Mouse (Mus musculus): Measurements from ENCODE around the gene Mapt. TPM values are rescaled to one million over a fixed set of nuclear protein-coding genes. Genes with fewer than 3 reads are reported as not detected.

Gene Mapt
- total and polyA plus RNA-seq, 2 experiments from 2014 or later, result 673 to 1,377 TPM

DNA sequence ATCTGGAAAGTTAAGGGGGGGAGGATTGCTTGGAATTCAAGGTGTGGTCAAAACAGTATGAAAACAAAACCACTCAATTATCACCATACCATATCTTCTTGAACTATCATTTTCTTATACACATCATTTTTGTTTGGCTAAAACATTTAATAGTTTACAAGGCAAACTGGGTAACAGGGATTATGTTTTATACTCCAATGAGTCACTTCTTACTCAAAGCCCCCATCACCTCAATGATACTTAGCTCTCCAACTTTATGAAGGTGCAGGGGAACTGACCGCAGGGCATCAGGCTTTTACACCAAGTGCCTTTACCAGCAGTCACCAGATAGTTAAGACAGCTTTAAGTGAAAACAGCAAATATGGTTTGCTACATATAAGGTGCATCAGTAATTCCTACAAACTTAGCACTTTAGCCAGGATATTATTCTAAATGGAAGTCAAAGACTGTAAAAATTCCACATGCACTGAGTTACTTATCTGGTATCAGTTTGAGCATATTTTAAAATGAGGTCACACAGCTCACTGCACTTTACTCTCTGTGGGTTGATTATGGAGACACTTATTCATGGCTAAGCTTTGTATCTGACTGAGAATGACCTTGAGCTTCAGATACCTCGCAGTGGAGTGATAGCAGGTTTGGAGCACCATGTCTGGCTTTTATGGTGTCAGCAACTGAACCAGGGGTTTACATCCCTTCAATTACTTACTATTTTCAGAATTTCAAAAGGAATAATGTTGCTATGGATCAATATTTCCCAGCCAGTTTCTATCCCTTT, 132.8 kb downstream of the Mapt start:
- DNase-seq (ENCODE audit: low spot score) (no peak), ATAC-seq (ENCODE audit: low FRiP score) (no peak)
- 84% methylated on average over 2 of the region's 2 CpGs for WGBS

DNA sequence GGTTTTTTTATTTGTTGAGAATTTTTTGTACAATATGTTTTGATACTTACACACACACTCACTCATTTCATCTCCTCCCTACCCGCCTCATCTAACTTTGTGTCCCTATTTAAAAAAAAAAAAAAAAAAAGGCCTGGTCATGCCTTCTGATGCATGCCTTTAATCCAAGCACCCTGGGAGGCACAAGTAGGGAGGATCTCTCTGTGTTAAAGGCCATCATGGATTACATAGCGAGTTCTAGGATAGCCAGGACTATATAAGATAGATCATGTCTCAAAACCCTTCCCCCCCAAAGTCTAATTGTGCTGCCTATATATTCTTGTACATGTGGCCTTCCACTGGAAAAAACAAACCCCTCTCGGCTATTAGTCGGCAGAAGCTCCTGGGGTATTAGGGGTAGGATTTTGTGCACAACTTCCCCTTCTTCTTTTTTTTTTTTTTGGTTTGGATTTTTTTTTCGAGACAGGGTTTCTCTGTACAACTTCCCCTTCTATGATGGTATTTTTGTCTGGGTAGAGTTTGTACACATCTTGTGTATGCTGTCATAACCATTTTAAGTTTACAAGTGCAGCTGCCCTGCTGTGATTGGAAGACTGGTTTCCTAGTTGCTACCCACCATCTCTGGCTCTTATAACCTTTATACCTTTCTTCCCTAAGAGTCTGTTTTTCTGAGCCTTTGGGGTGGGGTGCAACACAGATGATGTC, 136.4 kb downstream of the Mapt start:
- ATAC-seq (ENCODE audit: low FRiP score), result no peak
- WGBS, result 82% methylated on average over 5 of the region's 5 CpGs
- no peak overlapping the region for H3K9ac ChIP-seq (replicated peaks; ENCODE audit: low read length, poor library complexity, severe bottlenecking)
- TF ChIP-seq CTCF (IDR thresholded peaks at IDR 0.05), result no peak
- 0 out of 2 replicates have a peak, but pooled peaks cover 3% of the 10 kb centered on the region for H3K36me3 ChIP-seq (ENCODE audit: insufficient read depth, low read length)
- no peak overlapping the region for H3K27ac ChIP-seq (ENCODE audit: low read depth, low read length)
- no peaks in the 10 kb centered on the region for H3K27me3 ChIP-seq (ENCODE audit: insufficient read depth, low read length)
- no peaks in the 10 kb centered on the region for H3K9me3 ChIP-seq (ENCODE audit: low read length)
- H3K4me2 ChIP-seq (ENCODE audit: low read depth, low read length, poor library complexity, severe bottlenecking), result no peak overlapping the region
- H3K4me3 ChIP-seq (ENCODE audit: low read depth, low read length), result no peak overlapping the region
- H3K4me1 ChIP-seq (ENCODE audit: insufficient read depth, low read length), result no peaks in the 10 kb centered on the region
- no peak for DNase-seq (ENCODE audit: low spot score)

More for the DNA sequence above, 132.8 kb downstream of the Mapt start:
- Histone ChIP-seq H3K9me3 (ENCODE audit: low read length) (no peaks in the 10 kb centered on the region), H3K9ac (replicated peaks; ENCODE audit: low read length, poor library complexity, severe bottlenecking) (no peak overlapping the region), H3K4me1 (ENCODE audit: insufficient read depth, low read length) (no peaks in the 10 kb centered on the region), H3K36me3 (ENCODE audit: insufficient read depth, low read length) (0 out of 2 replicates have a peak, but pooled peaks cover 3% of the 10 kb centered on the region), H3K4me3 (ENCODE audit: low read depth, low read length) (no peak overlapping the region), H3K27ac (ENCODE audit: low read depth, low read length) (no peak overlapping the region), H3K4me2 (ENCODE audit: low read depth, low read length, poor library complexity, severe bottlenecking) (no peak overlapping the region), H3K27me3 (ENCODE audit: insufficient read depth, low read length) (no peaks in the 10 kb centered on the region)
- TF ChIP-seq CTCF (IDR thresholded peaks at IDR 0.05), result no peak

DNA sequence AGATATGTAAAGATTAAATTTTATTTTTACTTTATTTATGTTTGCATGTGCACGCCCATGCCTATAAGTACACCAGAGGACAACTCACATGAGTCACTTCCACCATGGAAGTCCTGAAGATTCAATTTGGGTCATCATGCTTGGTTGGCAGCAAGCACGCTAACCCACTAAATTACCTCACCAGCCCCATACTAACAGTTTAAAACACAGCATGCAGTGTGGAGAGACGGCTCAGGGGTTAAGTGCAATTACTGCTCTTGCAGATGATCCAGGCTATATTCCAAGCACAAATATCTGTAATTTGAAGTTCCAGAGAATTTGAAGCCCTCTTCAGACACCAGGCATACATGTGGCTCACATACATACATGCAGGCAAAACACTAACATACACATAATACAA, 145.1 kb downstream of the Mapt start:
- H3K4me3 ChIP-seq (ENCODE audit: low read depth, low read length), result no peak overlapping the region
- H3K4me2 ChIP-seq (ENCODE audit: low read depth, low read length, poor library complexity, severe bottlenecking), result no peak overlapping the region
- no peak for TF ChIP-seq CTCF (IDR thresholded peaks at IDR 0.05)
- no peak overlapping the region for H3K9ac ChIP-seq (replicated peaks; ENCODE audit: low read length, poor library complexity, severe bottlenecking)
- ATAC-seq (ENCODE audit: low FRiP score) (no peak), DNase-seq (ENCODE audit: low spot score) (no peak)
- H3K36me3 ChIP-seq (ENCODE audit: insufficient read depth, low read length), result no peaks in the 10 kb centered on the region
- no peak overlapping the region for H3K27ac ChIP-seq (ENCODE audit: low read depth, low read length)
- no peaks in the 10 kb centered on the region for H3K4me1 ChIP-seq (ENCODE audit: insufficient read depth, low read length)
- H3K27me3 ChIP-seq (ENCODE audit: insufficient read depth, low read length), result no peaks in the 10 kb centered on the region
- no peaks in the 10 kb centered on the region for H3K9me3 ChIP-seq (ENCODE audit: low read length)
- 91% methylated on average over 3 of the region's 3 CpGs for WGBS

DNA sequence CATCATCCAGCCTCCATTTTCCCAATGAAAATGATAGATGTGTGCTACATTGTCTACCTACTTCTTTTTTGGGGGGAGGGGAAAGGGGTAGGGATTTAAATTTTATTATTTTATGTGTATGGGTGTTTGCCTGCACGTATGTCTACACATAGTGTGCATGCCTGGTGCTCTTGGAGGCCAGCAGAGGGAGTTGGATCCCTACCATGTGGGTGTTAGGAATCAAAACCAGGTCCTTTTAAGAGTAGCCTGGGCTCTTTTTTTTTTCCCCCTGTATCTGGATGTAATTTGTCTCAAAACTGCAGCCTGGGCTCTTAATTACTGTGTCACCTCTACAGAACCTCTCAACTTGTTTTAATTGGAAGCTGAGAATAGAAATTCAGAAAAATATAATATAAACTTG, 148.4 kb downstream of the Mapt start:
- WGBS, result 76% methylated on average over 1 of the region's 1 CpGs
- no peak overlapping the region for H3K4me2 ChIP-seq (ENCODE audit: low read depth, low read length, poor library complexity, severe bottlenecking)

More for the DNA sequence above, 148.4 kb downstream of the Mapt start:
- peak; percentile 40; the same call in 1 of the 2 replicates for TF ChIP-seq CTCF (IDR thresholded peaks at IDR 0.05)
- Histone ChIP-seq H3K4me1 (ENCODE audit: insufficient read depth, low read length) (no peaks in the 10 kb centered on the region), H3K27me3 (ENCODE audit: insufficient read depth, low read length) (no peaks in the 10 kb centered on the region), H3K9ac (replicated peaks; ENCODE audit: low read length, poor library complexity, severe bottlenecking) (no peak overlapping the region), H3K36me3 (ENCODE audit: insufficient read depth, low read length) (no peaks in the 10 kb centered on the region), H3K4me3 (ENCODE audit: low read depth, low read length) (no peak overlapping the region), H3K9me3 (ENCODE audit: low read length) (no peaks in the 10 kb centered on the region), H3K27ac (ENCODE audit: low read depth, low read length) (no peak overlapping the region)
- ATAC-seq (ENCODE audit: low FRiP score) (no peak), DNase-seq (ENCODE audit: low spot score) (no peak)

Small RNAs within 50 kb of the gene (microRNA-seq; reads per million reads assigned to microRNA genes)
- not detected for gene Gm47310 (ENCODE audit: borderline number of aligned reads)

Other genes with a start within 250 kb of the Mapt start
- gene Crhr1, start 98.5 kb upstream of the Mapt start, total RNA-seq (2014; rRNA removed), result 26.5 and 28.0 TPM in 2 replicates
- gene Crhr1, start 98.5 kb upstream of the Mapt start, polyA plus RNA-seq (2015; fragmentation: Nextera tagmentation; extraction: Ambion mirVana), result 7.2 and 9.4 TPM in 2 replicates
- gene Sppl2c, start 45.1 kb upstream of the Mapt start, total RNA-seq (2014; rRNA removed), result not detected in 2 replicates
- not detected in 2 replicates for gene Sppl2c, start 45.1 kb upstream of the Mapt start, polyA plus RNA-seq (2015; fragmentation: Nextera tagmentation; extraction: Ambion mirVana)
- gene Kansl1, start 237.5 kb downstream of the Mapt start, total RNA-seq (2014; rRNA removed), result 82.3 and 88.9 TPM in 2 replicates
- 21.1 and 22.0 TPM in 2 replicates for gene Kansl1, start 237.5 kb downstream of the Mapt start, polyA plus RNA-seq (2015; fragmentation: Nextera tagmentation; extraction: Ambion mirVana)

Data from midbrain, postnatal 0 days (tissue).